Comparison of ENCODE assay signal across 8 mouse cellular contexts in the genomic region with DNA sequence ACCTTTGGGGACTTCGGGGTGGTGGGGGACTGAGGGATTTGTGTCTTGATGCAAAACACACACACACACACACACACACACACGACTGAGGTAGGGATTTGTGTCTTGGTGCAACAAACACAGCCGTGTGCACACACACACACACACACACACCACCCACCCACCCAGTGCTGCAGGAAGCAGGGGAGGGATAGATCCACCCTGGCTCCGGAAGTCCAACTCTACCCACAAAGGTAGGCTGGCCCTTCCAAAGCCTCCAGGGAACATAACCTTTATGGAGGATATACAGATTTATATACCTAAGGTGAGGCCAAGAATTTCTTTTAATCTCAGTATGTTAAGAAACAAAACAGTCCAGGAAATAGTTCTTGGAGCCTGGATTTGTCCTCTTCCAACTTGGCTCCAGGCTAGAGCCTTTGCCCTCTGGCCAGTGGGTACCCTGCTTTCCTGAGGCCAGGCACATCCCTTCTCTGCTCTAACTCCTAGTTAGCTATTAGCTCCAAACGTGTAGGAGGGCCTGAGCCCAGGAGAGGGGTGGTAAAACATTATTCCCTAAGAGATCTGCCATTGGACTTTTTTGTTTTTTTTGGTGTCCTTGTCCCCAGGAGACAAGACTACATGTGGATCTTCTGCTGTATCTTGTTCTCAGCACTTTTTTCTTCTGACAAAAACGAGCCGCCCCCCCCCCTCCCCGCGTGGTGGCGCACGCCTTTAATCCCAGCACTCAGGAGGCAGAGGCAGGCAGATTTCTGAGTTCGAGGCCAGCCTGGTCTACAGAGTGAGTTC. TPM values are rescaled to one million over a fixed set of nuclear protein-coding genes. Genes with fewer than 3 reads are reported as not detected.
A peak's percentile ranks its signal among the peaks of the same experiment; 100 is the strongest.
DNase-seq lines count a peak whose midpoint lies in the region; ATAC-seq and TF ChIP-seq lines count a peak whose summit lies in the region.

No protein-coding gene starts in this region.

- peak overlapping the region; percentile 94 for H3K27ac ChIP-seq in lung, embryonic 15.5 days
- peak overlapping the region; percentile 90 for H3K27ac ChIP-seq in embryonic facial prominence, embryonic 14.5 days (replicated peaks; ENCODE audit: low read depth, low read length)
- peak overlapping the region; percentile 94 for H3K27ac ChIP-seq in kidney, embryonic 15.5 days
- peak overlapping the region; percentile 89 for H3K27ac ChIP-seq in midbrain, postnatal 0 days (ENCODE audit: low read depth, low read length)

- peaks cover 54% of the 10 kb centered on the region for H3K4me1 ChIP-seq in lung, embryonic 15.5 days
- peaks cover 16% of the 10 kb centered on the region for H3K4me1 ChIP-seq in embryonic facial prominence, embryonic 14.5 days (ENCODE audit: control insufficient read depth, insufficient read depth, low read length)
- H3K4me1 ChIP-seq in kidney, embryonic 15.5 days: peaks cover 55% of the 10 kb centered on the region
- H3K4me1 ChIP-seq in midbrain, postnatal 0 days (ENCODE audit: insufficient read depth, low read length): peaks cover 15% of the 10 kb centered on the region

- no peak for DNase-seq in lung, postnatal 25 days (ENCODE audit: low spot score)
- DNase-seq in embryonic facial prominence, embryonic 14.5 days (ENCODE audit: low spot score): no peak
- peak; percentile 17 for DNase-seq in midbrain, postnatal 0 days (ENCODE audit: low spot score)
- DNase-seq in cerebellum, adult 11 months: no peak
- no peak for DNase-seq in left cerebral cortex, adult 9 months (ENCODE audit: low spot score in 2 of 2)
- DNase-seq in gastrocnemius, adult 18-20 months (ENCODE audit: low spot score): no peak

- WGBS in lung, embryonic 15.5 days: 49% methylated on average over 12 of the region's 12 CpGs
- WGBS in embryonic facial prominence, embryonic 14.5 days: 52% methylated on average over 12 of the region's 12 CpGs
- 44% methylated on average over 12 of the region's 12 CpGs for WGBS in kidney, embryonic 15.5 days
- 50% methylated on average over 12 of the region's 12 CpGs for WGBS in midbrain, postnatal 0 days

- no peak for ATAC-seq in lung, embryonic 15.5 days (ENCODE audit: borderline replicate concordance, extremely low read depth, low FRiP score, low TSS enrichment)
- no peak for ATAC-seq in embryonic facial prominence, embryonic 14.5 days (ENCODE audit: low read depth)
- ATAC-seq in kidney, embryonic 15.5 days (replicated peaks; ENCODE audit: low FRiP score): no peak
- no peak for ATAC-seq in midbrain, postnatal 0 days (ENCODE audit: low FRiP score)

- TF ChIP-seq CTCF in midbrain, postnatal 0 days (IDR thresholded peaks at IDR 0.05): no peak

- H3K4me2 ChIP-seq in lung, embryonic 15.5 days: peak overlapping the region; percentile 74
- peak overlapping the region; percentile 59 for H3K4me2 ChIP-seq in embryonic facial prominence, embryonic 14.5 days (ENCODE audit: low read depth, low read length)
- peak overlapping the region; percentile 67 for H3K4me2 ChIP-seq in kidney, embryonic 15.5 days
- peak overlapping the region; percentile 62 for H3K4me2 ChIP-seq in midbrain, postnatal 0 days (ENCODE audit: low read depth, low read length, poor library complexity, severe bottlenecking)

- 0 out of 2 replicates have a peak, but pooled peaks cover 3% of the 10 kb centered on the region for H3K27me3 ChIP-seq in lung, embryonic 15.5 days
- no peaks in the 10 kb centered on the region for H3K27me3 ChIP-seq in embryonic facial prominence, embryonic 14.5 days (replicated peaks; ENCODE audit: control insufficient read depth, insufficient read depth, low read length)
- H3K27me3 ChIP-seq in kidney, embryonic 15.5 days: no peaks in the 10 kb centered on the region
- no peaks in the 10 kb centered on the region for H3K27me3 ChIP-seq in midbrain, postnatal 0 days (ENCODE audit: insufficient read depth, low read length)

- H3K9ac ChIP-seq in lung, embryonic 15.5 days: peak overlapping the region; percentile 83
- H3K9ac ChIP-seq in embryonic facial prominence, embryonic 14.5 days (ENCODE audit: low read depth, low read length): peak overlapping the region; percentile 79
- peak overlapping the region; percentile 89 for H3K9ac ChIP-seq in kidney, embryonic 15.5 days
- H3K9ac ChIP-seq in midbrain, postnatal 0 days (replicated peaks; ENCODE audit: low read length, poor library complexity, severe bottlenecking): peak overlapping the region; percentile 85

- peaks cover 24% of the 10 kb centered on the region for H3K36me3 ChIP-seq in lung, embryonic 15.5 days
- H3K36me3 ChIP-seq in embryonic facial prominence, embryonic 14.5 days (ENCODE audit: control insufficient read depth, insufficient read depth, low read length): peaks cover 33% of the 10 kb centered on the region
- peaks cover 34% of the 10 kb centered on the region for H3K36me3 ChIP-seq in kidney, embryonic 15.5 days
- peaks cover 12% of the 10 kb centered on the region for H3K36me3 ChIP-seq in midbrain, postnatal 0 days (ENCODE audit: insufficient read depth, low read length)

- no peaks in the 10 kb centered on the region for H3K9me3 ChIP-seq in lung, embryonic 15.5 days
- no peaks in the 10 kb centered on the region for H3K9me3 ChIP-seq in embryonic facial prominence, embryonic 14.5 days (ENCODE audit: control insufficient read depth, low read length)
- no peaks in the 10 kb centered on the region for H3K9me3 ChIP-seq in kidney, embryonic 15.5 days (replicated peaks)
- no peaks in the 10 kb centered on the region for H3K9me3 ChIP-seq in midbrain, postnatal 0 days (ENCODE audit: low read length)

- peak overlapping the region; percentile 82 for H3K4me3 ChIP-seq in lung, embryonic 15.5 days
- H3K4me3 ChIP-seq in embryonic facial prominence, embryonic 14.5 days (ENCODE audit: low read depth, low read length): peak overlapping the region; percentile 68
- peak overlapping the region; percentile 91 for H3K4me3 ChIP-seq in kidney, embryonic 15.5 days (replicated peaks)
- H3K4me3 ChIP-seq in midbrain, postnatal 0 days (ENCODE audit: low read depth, low read length): peak overlapping the region; percentile 82

RNA-seq across cellular contexts. Expression of gene Ubald2, which starts 1.3 kb away (rescaled TPM):
- polyA plus RNA-seq in lung, embryonic 15.5 days (2015; fragmentation: Nextera tagmentation; extraction: Ambion mirVana): 37.2 and 41.7 TPM in 2 replicates
- polyA plus RNA-seq in embryonic facial prominence, embryonic 14.5 days (2014; fragmentation: Nextera tagmentation; extraction: Ambion mirVana): 46.3 and 47.6 TPM in 2 replicates
- polyA plus RNA-seq in kidney, embryonic 15.5 days (2015; fragmentation: Nextera tagmentation; extraction: Ambion mirVana): 45.7 and 58.1 TPM in 2 replicates
- 81.0 and 85.9 TPM in 2 replicates for total RNA-seq in midbrain, postnatal 0 days (2014; rRNA removed)
- polyA plus RNA-seq in midbrain, postnatal 0 days (2015; fragmentation: Nextera tagmentation; extraction: Ambion mirVana): 40.1 and 40.9 TPM in 2 replicates
- total RNA-seq in gastrocnemius, adult 18-20 months (2021): 10 to 100 TPM; 32.1 to 45.8 TPM

RNA-seq across cellular contexts. Expression of gene Rnf157, which starts 22.3 kb away (rescaled TPM):
- 11.1 and 11.4 TPM in 2 replicates for polyA plus RNA-seq in lung, embryonic 15.5 days (2015; fragmentation: Nextera tagmentation; extraction: Ambion mirVana)
- polyA plus RNA-seq in embryonic facial prominence, embryonic 14.5 days (2014; fragmentation: Nextera tagmentation; extraction: Ambion mirVana): 17.7 and 18.2 TPM in 2 replicates
- polyA plus RNA-seq in kidney, embryonic 15.5 days (2015; fragmentation: Nextera tagmentation; extraction: Ambion mirVana): 12.4 and 12.5 TPM in 2 replicates
- 113 and 138 TPM in 2 replicates for total RNA-seq in midbrain, postnatal 0 days (2014; rRNA removed)
- 53.7 and 57.0 TPM in 2 replicates for polyA plus RNA-seq in midbrain, postnatal 0 days (2015; fragmentation: Nextera tagmentation; extraction: Ambion mirVana)
- total RNA-seq in gastrocnemius, adult 18-20 months (2021): 10 to 100 TPM; 24.2 to 27.5 TPM

RNA-seq across cellular contexts. Expression of gene Qrich2, which starts 30.9 kb away (rescaled TPM):
- polyA plus RNA-seq in lung, embryonic 15.5 days (2015; fragmentation: Nextera tagmentation; extraction: Ambion mirVana): 0.08 TPM in 1 of 2 replicates, not detected in the other
- polyA plus RNA-seq in embryonic facial prominence, embryonic 14.5 days (2014; fragmentation: Nextera tagmentation; extraction: Ambion mirVana): 0.14 and 0.30 TPM in 2 replicates
- polyA plus RNA-seq in kidney, embryonic 15.5 days (2015; fragmentation: Nextera tagmentation; extraction: Ambion mirVana): 0.14 and 0.30 TPM in 2 replicates
- not detected in 2 replicates for total RNA-seq in midbrain, postnatal 0 days (2014; rRNA removed)
- polyA plus RNA-seq in midbrain, postnatal 0 days (2015; fragmentation: Nextera tagmentation; extraction: Ambion mirVana): 0.14 and 0.15 TPM in 2 replicates
- total RNA-seq in gastrocnemius, adult 18-20 months (2021): not detected

RNA-seq across cellular contexts. Expression of gene Prpsap1, which starts 58.8 kb away (rescaled TPM):
- polyA plus RNA-seq in lung, embryonic 15.5 days (2015; fragmentation: Nextera tagmentation; extraction: Ambion mirVana): 180 and 187 TPM in 2 replicates
- 122 and 145 TPM in 2 replicates for polyA plus RNA-seq in embryonic facial prominence, embryonic 14.5 days (2014; fragmentation: Nextera tagmentation; extraction: Ambion mirVana)
- polyA plus RNA-seq in kidney, embryonic 15.5 days (2015; fragmentation: Nextera tagmentation; extraction: Ambion mirVana): 196 and 208 TPM in 2 replicates
- total RNA-seq in midbrain, postnatal 0 days (2014; rRNA removed): 110 and 113 TPM in 2 replicates
- 156 and 157 TPM in 2 replicates for polyA plus RNA-seq in midbrain, postnatal 0 days (2015; fragmentation: Nextera tagmentation; extraction: Ambion mirVana)
- 10 to 100 TPM; 12.3 to 12.5 TPM for total RNA-seq in gastrocnemius, adult 18-20 months (2021)
